Mouse (Mus musculus) layer of hippocampus, postnatal 25 days (tissue): ENCODE measurements at regions not wholly inside any gene's neighbourhood (a gene's known extent, or its start where the extent isn't known, plus 50 kb on each side); places are given as distances from the start of the nearest gene placed in this dataset.
"Not testable (repeated sequence)": the region's sequence is repeated elsewhere in the genome, so short reads cannot be mapped to it uniquely, and the experiment has no call there.

Experiments used
- DNase-seq, 2 experiments: peaks; one replicate each; pipeline ENCODE4 v3.0.0; 2022; ENCODE audit warnings: mixed read lengths in 2 of 2, low spot score in 1 of 2; ENCODE audit errors: extremely low spot score in 1 of 2

DNA sequence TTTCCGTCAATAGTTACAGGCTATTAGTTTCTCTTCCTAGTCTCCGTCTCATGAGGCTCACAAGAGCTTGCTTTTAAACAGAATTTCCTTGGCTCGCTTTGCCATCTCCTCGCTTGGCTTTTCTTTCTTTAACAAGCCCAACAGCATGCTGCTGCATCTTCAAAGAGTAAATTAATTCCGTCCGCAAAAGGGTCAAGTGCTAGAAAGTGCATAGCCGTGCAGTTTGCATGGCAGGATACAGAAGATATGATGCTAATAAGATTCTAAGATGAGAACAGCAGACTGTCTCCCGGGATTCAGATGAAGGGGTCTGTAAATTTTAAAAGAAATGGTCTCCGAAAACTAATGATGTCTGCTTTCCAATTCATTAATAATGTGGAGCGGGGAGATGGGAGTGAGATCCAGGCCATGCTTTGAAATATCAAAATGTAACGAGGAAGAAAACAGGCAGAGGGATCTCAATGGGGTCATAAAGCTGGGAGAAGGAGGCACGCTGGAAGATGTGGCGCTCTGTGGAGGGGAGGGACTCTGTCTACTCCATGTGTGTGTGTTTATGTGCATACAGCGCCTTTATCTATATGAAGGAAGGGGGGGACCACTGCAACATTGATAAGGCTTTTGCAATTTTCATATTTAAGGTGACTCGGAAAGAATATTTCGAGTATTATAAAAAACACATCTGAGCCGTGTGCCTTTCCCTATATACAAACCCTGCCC is 183.0 kb upstream of the Pmfbp1 start:
- no peak for DNase-seq

DNA sequence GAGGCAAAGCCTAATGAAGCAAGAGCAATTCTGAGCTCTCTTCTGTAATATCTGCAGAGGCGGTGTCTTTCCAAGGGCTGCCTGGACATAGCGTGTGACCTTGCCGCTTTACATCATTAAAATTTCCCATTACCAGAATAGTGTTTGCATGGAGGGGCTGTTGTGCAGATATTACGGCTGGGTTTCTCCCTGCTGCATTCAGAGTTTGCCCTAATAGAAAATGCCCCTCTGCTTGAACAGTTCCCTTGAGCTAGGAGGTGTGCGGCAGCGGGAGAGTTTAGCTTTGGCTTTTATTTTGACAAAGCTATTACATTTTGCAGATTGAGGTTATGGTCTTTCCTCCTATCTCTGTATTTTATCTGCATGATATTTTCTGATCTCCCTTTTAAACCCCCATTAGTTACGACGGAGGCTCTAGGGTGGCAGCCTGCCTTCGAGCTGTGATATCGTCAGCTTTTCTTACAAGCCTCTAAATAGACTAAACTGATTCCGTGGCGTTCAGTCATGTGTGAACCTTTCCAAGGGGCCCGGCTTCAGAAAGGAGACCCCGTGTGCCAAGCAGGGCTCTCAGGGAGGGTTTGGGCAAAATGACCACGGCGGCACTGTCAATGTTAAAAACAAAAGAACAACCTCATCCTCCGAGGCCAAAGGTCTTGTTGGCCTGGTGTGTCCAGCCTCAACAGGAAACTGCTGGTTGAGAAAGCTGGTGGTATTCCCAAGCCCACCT is 182.2 kb upstream of the Pmfbp1 start:
- DNase-seq, result no peak

- no peak for DNase-seq
Measured at GRCm38 (mm10) chr8:109312731-109313130, 181.1 kb upstream of the Pmfbp1 start.

- no peak for DNase-seq
Measured at GRCm38 (mm10) chr8:109320955-109321354, 172.9 kb upstream of the Pmfbp1 start.

DNA sequence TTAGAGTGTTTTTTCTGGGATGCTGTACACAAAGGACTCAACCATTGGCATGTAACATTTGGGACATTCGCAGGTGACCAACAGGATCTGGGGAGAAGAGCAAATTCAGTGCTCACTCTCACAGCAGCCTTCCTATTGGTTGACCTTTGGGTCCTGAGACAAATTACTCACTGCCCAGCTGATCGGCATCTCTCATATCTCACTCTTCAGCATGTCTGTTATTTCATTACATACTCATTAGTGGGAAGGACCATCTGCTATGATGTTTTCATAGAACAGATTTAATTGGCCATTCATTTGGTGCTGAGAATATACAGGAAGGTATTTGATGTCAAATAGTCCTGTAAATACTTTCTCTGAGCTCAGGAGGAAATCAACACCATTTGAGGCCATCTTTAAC is 170.5 kb upstream of the Pmfbp1 start:
- DNase-seq, result no peak

DNA sequence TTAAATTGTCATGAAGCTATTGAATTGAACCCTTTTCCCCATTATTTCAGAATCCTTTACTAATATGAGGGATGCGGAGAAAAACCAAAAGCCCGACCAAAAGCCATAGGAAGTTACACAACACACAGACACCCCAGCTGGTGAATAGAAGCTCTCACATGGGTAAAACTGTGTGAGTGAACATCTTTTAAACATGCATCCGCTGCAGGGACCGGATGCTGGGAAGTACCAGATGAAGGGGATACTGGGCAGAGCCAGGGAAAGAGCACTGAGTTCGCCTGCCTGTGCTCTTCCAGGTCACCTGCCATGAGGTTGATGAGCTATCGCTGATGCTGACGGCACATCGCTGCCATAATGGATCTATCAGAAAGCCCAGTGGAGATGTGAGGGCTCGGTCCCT is 169.6 kb upstream of the Pmfbp1 start:
- no peak for DNase-seq

- no peak for DNase-seq
Measured at GRCm38 (mm10) chr8:109336203-109336602, 157.6 kb upstream of the Pmfbp1 start.

GRCm38 (mm10) chr8:109338220-109338835 is 155.5 kb upstream of the Pmfbp1 start:
- DNase-seq, result no peak

GRCm38 (mm10) chr8:109340647-109341046 is 153.2 kb upstream of the Pmfbp1 start:
- not testable (repeated sequence) for DNase-seq

GRCm38 (mm10) chr8:109355168-109355567 is 138.7 kb upstream of the Pmfbp1 start:
- DNase-seq, result no peak

- DNase-seq, result no peak
Measured at GRCm38 (mm10) chr8:109359396-109360051, 134.3 kb upstream of the Pmfbp1 start.

DNA sequence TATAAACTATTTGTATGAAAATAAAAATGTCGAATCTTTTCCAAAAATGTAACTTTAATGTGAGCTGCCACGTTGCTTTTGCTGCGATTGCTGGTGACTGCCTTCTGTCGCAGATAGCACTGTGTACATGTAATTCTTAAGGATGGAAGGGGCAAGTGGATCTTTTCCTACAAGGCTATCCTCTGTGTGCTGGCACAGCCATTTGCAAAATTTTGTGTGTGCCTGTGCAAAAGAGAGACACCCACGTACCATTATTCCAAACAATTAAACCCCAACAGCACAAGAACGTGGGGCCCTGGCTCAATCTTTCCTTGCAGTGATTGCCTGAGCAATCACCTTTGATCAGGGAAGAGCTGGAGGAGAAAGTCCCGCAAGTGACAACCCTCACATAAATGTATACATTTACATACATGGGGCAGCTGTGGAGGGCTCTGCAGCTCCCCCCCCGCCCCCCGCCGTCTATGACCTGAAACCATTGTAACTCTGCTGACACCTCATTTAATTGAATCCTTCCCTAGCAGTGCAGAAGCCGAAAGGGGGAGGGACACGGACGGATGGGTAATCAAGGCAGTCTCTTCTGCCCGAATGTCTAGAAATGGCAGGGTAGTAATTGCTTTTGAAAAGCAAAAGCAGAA is 133.6 kb upstream of the Pmfbp1 start:
- no peak for DNase-seq

DNA sequence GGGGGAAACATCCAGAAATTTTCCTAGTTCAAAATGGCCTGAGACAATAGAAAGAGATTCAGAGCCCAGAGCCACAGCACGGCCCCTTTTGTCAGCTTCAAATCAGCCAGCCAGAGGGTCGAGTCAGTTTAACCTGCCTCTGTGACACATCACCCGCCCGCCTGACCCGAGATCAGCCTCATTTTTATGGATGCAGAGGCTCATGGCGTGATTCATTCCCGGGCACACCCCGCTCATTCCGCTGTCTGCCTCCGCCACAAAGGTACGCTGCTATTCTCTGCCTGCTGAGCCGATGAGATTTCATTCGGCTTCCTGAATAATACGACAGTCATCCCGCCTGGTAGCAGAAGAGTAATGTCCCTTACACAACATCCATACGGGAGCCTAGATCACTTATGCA is 132.9 kb upstream of the Pmfbp1 start:
- no peak for DNase-seq

- DNase-seq, result no peak
Measured at GRCm38 (mm10) chr8:109361575-109362361, 132.1 kb upstream of the Pmfbp1 start.

DNA sequence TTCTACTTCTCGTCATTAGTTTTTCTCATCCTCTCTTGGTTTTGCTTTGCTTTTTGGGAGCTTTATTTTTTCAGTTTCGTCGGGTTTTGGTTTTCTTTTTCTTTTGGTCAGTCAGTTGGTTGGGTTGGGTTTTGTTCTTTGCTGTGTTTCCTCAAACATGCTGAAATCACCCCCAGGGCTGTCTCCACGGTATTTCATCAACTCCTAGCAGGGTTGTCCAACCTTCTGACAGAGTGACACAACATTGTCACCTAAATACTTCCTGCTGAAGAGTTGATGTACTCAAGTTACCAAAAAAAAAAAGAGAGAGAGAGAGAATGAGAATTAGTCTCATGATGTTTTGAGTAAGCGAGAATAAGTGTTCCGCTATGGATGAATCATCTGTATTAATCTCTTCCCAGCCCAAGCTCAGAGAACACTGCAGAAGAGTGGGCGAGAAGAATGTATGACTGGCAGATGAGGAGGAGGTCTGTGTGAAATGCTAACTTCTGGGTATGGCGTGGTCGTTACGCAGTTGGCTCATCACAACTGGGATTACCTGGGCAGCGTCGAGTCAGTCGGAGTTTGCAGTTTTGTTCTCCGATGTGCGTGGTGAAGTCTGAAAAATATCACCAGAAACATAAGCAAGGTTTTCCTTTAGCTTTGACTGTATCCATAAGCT is 130.5 kb upstream of the Pmfbp1 start:
- no peak for DNase-seq

DNA sequence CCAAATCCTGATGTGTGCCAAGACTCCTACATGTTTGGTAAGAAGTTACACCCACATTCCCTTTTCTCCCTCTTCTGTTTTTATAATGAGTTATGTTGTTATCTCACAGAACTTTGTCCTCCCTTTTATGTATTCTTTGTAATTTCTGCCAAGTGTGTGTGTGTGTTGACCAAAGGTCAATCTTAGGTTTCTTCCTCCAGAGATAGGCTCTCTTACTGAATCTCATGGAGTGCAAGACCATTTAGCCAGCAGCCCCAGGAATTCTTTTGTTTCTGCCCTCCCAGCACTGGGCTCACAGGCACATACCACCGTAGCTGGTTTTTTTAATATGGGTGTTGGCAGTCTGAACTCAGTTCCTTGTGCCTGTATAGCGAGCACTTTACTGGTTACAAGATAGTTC is 119.8 kb upstream of the Pmfbp1 start:
- DNase-seq, result no peak

- no peak for DNase-seq
Measured at GRCm38 (mm10) chr8:109384881-109385280, 108.9 kb upstream of the Pmfbp1 start.

DNA sequence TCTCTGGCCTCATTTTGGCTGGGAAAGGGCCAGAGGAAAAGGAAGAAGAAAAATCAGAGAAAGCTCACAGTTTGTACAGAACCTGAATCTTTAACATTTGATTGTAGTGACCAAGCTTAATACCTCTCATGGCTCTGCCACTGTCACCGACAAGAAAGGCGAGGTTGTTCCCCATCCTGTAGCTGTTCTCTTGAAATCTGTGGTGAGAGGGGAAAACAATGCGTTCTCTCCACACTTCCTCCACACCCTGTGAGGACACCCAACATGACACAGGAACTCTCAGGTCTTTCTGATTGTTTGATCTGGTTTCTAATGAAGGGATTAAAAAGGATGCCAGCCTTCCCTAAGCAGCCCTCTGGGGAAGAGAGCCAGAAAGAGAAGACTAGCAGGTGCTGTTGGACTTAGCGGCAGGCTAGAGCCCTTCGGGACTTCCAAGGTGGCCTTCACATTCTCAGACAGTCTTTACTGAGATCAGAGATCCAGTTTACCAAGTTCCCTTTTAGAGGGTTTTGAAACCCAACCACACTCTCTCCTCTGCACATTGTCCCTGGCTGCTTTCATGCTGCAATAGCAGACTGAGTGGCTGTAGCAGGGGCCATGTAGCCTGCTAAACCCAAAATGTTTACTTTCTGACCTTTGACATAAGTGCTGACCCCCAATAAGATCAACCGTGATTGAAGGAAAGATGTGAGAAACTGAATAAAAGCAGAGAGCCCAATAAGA is 98.5 kb upstream of the Pmfbp1 start:
- DNase-seq, result no peak

GRCm38 (mm10) chr8:109399616-109400015 is 94.2 kb upstream of the Pmfbp1 start:
- DNase-seq, result no peak
